Mouse (Mus musculus): ENCODE measurements around the gene Ssh1.
A peak's percentile ranks its signal among the peaks of the same experiment; 100 is the strongest.

Ssh1 gene

DNA sequence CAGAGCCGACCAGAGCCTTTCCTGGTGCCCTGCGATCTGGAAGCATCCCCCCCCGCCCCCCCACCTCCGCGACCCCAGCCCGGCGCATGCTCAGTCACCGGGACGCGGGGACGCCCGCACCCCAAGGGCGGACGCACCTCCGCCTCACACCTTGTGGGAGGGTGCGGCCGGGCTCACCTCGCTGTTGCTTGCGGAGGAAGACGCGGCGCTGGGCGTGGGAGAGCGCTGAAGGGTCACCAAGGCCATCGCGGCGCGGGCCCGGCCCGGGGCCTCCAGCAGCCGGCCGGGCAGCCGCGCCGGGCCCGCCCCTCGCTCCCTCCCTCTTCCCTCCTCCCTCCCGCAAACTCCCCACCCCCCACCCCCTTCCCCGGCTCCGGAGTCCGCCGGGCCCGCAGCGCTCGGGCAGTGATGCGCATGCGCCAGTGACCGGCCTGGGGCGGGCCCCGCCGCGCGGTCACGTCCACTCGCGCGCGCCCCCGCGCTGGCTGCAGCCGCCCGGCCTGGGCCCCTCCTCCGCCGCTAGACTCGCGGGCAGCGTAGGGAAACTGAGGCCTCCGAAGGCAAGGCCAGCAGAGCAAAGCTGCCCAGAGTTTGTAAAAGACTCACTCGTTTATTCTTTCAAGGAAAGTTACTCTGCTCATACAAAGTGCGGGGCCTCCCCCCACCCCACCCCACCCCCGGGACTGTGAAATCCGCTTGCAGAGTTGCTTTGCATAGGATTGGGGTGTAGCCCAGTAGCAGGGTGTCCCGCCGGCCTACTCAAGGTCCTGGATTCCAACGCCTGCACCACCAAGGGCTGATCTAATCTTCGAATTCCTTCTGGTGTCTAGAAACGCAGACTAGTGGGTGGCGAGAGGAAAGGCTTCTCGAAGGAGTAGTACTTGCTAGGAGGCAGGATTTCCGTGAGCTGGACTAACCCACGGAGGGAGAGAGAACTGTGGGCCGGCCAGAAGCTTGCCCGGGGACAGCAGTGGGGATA, at the start of gene Ssh1:
TSS of gene Ssh1 (minus strand) at position 408 of the 979 bp plus-strand sequence.
- peak; percentile 93 to 96 for DNase-seq

DNA sequence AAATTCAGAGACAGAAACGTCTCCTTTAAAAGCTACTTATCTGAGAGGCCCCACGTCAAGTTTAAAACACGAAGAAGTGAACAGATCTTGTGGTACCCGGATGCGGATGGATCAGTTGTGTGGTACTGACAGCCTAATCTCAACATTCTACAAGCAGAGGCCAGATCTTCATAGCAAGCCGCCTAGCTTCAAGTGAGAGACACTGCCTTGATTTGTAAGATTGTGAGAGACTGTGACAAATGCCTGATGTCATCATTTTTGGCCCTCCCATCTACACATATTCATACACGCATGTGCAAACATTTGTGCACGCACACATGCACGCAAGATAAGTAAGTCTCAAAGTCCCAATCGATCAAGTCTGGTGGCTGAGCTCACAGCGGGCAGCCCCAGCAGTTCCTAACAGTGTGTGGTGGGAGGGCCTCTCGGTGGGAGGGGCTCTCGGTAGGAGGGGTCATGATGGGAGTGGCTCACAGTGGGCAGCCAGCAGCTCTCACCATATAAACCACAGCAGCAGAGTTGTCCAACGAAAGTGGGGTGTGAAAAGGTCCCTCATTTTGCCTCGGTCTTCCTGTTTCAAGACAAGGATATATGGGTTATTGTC, 47.7 kb upstream of the Ssh1 start:
- DNase-seq, result peak; percentile 72 to 80

DNA sequence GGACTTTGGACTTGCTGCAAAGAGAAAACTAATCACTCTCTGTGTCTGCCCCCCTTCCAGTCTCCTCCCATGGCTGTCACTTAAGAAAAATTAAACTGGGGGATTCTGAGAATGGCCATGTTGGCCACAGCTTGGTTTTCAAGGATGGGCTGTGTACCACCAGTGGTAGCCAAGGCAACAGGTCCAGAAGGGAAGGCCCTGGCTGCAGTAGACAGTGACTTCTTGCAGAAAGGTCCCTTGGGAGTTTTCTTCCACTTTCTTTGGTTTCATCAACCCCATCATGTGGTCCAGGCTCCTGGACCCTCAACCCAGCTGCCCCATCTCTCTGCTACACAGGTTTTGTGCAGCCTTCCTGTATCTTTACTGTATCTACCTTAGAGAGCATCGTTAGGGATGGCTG, 47.2 kb upstream of the Ssh1 start:
- no peak for DNase-seq

DNA sequence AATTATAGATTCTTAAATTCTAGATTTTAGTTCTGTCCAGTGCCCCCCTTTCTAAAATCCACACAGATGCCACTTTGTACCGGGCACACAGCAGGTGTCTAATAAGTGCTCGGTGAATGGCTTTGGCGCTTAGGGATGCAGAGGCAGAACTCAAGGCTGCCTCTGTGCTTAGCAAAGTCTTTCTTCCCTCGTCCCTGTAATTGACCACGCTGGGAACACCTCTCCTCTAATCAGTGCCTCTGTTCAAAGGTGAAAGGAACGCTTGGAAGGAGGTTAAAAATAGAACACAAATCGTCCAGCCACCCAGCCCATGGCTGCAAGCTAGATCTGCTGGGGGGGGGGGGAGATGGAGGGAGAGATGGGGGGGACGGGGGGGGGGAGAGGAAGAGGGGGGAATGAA, 46.8 kb upstream of the Ssh1 start:
- DNase-seq, result no peak

DNA sequence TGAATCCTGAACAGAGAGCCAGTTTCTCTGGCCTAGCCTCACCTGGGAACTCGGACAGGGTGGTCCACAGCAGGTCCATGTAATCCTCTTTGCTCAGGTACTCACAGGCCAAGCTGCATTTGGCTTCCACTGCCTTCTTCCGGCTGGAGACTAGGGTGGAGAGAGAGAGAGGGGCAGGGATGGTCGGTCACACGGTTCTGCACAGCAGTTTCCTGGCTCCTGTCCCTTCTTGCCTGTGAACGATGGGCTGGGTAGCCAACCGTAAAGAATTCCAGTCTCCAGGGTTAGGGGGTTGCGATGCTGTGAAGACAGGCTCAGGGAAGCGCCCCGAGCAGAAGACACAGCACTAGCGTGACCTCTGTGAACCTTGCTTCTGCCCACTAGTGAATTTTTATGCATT, 41.4 kb upstream of the Ssh1 start:
- peak; percentile 28 to 57 for DNase-seq

DNA sequence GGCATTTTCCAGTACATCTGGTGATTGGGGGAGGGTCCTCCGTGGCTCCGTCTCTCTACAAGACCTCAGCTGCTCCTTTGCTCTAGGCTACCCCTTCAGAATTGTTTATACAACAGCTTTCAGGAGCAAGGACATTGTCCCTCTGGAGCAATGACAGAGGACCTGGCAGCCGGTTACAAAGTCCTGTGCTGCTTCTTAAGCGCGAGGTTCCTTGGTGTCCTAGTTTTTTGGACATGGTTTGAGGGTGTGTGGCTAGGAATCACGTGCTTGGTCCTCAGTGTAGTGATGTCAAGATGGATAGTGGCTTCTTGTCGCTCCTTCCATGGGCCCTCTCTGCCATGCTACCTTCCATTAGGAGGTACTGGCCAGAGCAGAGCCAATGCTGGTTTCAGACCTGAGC, 40.7 kb upstream of the Ssh1 start:
- DNase-seq, result no peak

DNA sequence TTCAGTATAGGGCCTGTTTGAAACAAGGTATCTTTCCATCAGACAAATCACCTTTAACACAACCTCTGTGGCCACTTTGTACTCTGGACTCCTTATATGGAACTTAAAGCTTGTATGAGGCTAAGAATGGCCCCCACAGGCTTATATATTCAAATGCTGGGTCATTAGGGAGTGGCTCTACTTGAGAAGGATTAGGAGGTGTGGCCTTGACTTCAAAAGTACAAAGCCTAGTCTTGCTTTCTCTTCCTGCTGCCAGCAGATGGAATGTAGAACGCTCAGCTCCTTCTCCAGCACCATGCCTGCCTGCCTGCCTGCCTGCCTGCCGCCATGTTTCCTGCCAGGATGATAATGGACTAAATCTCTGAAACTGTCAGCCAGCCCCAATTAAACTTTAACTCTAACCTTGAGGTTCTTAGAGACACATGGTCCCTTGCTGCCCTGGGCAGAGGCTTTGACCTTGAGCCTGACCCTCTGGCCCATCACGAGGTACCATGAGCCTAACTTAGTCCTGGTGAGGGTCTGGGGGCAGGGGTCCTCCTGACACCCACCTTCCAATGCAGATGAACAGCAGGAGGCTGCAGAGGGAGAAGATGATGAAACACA, 38.6 kb upstream of the Ssh1 start:
- no peak for DNase-seq

DNA sequence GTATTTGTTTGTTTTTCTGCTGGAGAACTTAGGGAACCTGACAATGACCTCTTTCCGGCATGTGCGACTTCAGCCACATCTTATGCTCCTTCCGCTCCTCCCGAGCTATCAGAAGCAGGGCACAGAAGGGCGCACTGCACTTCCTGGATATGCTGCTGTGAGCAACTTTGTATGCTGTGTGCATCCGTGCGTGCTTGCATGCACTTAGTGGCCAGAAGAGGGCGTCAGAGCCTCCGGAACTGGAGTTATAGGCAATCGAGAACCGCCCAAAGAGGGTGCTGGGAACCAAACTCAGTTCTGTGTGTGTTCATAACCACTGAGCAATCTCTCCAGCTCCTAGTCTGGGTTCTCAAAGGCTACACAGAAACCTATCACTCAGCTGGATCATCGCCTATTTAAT, 37.0 kb upstream of the Ssh1 start:
- no peak for DNase-seq

DNA sequence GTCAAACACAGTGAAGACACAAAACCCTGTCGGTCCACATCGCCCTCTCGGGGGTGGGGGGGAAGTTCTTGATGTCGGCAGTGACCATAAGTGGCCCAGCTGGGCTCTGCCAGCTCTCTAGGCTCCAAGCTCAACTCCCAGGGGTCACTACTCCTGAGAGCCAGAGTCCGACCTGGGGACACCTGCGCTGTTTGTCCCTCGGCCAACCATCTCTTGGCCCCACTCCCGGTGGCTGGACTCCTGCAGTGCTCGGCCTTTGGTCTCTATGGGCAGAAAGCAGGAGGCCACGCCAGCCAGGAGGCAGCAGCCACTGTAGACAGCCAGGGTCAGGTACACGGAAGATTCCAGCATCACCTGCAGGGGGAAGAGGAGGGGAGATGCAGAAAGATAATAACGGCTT, 34.4 kb upstream of the Ssh1 start:
- peak; percentile 43 to 61 for DNase-seq

DNA sequence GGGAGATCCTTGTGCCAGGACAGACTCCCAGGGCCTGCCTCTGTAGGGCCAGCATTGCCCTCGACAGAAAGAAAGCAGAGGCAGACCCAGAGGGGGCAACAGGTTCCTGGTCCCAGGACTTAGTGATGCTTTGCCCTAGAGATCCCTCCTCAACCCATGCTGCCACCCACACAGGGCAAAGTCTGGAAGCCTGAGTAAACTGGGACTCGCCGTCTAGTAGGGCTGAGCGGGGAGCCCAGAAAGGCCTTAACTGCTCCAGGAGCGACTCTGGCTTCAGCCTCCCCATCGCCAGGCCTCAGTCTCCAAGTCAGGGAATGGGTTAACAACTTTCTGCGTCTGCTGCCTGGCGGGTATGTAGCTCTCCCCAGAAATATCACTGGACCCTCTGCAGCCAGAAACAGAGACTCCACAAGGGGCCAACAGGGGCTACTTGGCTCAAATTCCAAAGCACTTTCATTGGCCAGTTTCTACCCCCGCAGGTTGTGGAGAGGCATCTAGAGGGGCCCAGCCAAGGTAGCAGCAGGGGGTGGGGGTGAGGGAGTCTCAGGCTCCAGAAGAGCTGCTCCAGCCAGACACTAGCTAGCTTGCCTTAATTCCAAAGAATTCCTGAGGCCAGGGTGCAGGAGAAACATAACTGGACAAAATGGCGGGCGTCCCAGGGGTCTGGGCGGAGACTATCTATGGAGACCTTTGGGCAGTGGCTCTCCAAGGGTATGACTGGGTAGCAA, 33.7 kb upstream of the Ssh1 start:
- no peak for DNase-seq

DNA sequence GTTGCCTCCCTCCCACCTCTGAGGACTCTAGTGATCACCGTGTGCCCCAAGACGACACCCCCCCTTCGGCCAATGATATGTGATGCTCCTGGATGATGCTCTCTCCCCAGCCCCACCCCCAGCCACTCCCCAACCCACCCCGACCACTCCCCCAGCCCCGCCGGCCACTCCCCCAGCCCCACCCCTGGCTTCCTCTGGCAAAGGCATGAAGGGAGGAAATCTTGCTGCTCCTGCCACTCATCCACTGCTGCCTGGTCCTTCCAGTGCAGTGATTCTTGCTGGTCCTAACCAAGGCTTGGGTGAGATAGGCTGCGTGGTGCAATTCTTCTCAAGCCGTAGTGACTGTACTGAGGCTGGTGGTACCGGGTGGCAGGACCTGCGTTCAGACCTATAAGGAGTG, 31.2 kb upstream of the Ssh1 start:
- peak; percentile 25 to 45 for DNase-seq

DNA sequence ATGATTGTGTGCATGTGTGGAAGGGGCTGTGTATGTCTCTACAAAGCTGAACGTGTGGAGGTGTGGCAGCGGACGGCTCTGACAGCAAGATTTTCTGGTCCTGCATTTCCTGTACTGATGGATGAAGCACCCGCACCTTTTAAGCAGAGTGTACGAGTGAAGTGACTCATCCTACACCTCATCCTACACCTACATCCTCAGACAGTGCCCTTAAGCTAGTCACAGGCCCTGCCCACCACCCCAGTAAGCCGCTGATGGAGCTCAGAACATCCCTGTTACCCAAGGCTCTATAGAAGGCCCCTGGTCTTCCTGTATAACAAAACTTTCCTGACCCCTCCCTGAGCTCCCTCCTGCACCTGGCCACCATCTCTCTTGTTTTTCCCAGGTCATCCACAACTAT, 30.7 kb upstream of the Ssh1 start:
- DNase-seq, result no peak

DNA sequence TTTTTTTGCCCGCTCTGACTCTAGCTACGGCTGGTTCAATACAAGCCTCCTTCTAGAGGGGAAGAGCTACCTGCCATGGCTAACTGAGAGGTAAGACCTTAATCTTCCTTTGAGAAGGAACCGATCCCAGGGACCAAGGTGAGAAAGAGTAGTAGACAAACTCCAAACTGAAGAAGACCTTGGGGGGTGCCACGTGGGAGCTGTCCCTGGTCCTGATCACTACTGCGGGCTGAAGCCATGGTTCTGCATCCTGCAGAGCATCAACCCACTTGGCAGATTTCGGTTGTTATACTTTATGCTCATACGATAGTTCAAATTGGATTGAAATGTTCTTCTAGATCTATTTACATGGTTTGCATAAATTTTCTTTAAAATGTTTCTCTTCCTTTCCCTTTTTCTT, 21.4 kb upstream of the Ssh1 start:
- DNase-seq, result peak; percentile 63 to 69

DNA sequence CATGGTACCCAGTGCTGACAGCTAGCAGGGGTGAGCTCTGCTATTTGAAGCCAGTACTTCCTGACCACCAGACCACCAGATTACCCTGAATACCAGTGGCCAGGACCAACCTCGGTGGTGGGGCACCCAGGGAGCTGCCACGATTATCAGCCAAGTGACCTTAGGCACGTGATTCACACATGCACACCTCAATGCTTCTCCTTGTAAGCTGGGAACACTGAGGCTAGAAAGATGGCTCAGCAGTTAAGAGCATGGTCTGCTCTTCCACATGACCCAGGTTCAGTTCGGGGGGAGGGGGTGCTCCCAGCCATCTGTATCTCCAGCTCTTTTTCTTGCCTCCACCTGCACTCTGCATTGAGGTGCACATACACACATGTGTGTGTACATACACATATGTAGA, 15.4 kb upstream of the Ssh1 start:
- DNase-seq, result no peak

DNA sequence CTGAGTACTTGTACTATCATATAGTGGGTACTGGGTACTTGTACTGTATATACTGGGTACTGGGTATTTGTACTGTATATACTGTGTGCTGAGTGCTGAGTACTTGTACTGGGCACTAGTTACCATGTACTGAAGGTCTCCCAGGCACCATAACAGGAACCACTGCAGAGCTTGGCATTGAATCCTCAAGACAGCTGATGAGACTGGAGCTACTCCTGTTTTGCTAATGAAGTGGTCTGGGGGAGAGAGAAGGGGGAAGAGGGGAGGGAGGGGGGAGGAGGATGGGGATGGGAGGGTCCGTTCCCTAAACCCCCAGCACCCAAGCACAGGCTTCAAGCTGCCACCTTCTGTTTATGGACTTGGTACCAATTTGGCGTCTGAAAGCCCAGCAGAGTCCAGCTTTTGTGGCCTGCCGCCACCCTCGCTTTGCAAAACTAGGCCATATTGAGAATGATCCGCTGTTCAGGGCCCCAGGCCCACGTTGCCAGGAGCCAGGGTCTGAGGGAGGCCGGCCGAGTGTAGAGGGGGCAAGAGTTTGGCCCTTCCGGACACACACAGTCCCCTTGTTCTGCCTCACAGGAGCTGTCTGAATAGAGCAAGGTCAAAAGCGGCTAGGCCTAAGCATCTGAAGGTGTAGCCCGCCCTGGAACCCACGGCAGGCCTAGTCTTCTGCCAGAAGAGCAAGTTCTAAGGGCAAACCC, 14.2 kb upstream of the Ssh1 start:
- DNase-seq, result no peak

DNA sequence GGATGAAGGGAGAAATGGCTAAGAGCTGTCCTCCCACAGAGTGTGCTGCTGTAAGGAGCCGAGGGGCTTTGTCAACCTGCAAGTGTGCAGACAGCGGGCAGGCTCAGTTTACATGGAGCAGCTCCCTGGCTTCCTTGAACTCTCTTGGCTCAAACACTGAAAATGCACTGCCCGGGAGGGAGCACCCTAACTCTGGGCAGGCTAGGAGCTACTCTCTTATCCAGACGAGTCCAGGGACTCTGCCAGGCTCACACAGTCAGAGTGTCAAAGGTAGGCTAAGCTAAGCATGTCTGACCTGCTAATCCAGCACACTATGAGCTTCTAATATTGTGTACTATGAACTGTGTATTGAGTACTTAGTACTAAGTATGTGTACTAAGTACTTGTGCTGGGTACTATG, 13.3 kb upstream of the Ssh1 start:
- DNase-seq, result no peak

DNA sequence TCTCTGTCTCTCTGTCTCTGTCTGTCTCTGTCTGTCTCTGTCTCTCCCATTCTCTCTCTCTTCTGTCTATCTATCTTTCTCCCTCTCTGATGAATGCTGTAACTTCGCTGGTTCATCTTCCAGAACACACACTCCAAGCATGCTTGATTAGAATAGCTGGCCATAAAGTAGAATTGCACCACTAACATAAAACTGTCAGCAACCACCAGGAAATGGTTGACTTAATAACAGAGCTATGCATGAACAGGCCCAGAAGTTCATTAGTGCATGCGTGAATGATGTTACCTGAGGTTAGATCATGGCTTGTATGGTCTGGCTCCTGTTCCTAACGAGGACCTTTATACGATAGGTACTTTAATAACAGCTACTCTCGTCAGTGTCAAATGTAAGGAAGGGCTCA, 11.4 kb upstream of the Ssh1 start:
- no peak for DNase-seq

DNA sequence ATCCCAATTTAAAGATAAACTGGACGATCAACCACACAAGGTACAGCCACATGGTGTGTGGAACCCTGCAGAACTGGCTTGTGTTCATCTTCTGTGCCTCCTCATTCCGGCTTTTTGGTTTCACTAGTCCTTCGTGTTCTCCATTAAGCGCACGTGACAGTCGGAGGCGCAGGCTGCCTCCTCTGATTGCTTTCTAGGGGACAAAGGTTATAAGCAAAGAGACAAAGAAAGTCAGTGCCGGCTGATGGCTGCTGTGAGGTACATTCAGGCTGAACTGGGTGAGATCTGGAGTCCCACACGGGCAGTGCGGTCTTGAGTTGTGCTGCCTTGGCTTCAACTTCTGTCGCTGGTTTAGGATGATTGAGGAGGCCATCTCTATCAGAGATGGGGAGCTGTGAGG, 10.9 kb upstream of the Ssh1 start:
- DNase-seq, result peak; percentile 19 to 33

DNA sequence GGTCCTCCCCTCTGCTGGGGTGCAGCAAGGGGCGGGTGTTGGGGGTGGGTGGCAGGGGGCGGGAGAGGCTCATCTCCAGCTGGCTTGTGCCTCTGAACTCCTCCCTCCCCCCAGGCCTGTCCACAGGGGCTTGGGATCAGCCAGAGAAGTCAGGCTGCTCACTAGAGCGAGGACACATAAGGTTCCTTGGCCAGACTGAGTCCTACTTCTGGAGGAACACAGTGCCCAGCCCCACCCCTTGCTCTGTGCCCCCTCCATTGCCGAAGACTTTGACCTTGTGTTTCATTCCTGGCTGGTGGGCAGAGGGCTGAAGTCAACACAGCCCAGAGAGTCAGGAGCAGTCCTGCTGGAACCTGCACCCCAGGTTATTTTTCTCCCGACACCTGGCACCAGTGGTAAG, 9.8 kb upstream of the Ssh1 start, which contains the start of gene Dao:
TSS of gene Dao (plus strand) at position 162 of the 400 bp plus-strand sequence.
- peak; percentile 61 to 76 for DNase-seq

DNA sequence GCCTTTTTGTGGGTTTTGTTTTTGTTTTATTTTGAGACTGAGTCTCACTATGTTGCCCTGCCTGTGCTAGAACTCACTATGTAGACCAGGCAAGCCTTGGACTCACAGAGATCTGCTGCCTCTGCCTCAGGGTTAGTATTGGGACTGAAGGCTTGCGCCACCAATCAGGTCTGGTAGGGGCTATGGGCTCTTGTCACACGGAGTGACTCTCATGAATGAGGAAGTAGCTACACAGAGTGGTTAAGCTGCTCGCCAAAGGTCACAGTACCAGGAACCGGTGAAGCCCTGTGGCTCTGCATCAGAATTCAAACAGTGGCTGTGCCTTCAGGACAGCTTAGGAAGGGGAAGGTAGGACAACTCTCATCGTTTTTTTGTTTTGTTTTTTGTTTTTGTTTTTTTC, 5.7 kb upstream of the Ssh1 start:
- no peak for DNase-seq

DNA sequence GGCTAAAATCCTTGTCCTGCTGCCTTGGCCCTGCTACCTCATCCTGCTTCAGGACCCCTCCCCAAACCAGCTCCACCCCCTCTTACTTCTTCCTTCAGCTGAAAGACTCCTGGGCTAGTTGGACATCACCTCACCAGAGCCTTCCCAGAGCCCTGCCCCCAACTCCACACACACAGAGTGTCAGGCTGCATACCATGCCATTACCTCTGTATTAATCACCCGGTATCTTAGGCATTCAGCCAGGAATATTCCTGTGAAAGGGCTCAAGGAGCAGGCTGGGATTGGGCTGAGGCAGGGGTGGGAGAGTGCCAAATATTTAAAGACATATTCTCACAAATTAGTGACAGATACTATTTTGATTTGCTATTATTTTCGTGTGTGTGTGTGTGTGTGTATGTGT, 2.8 kb upstream of the Ssh1 start:
- DNase-seq, result peak; percentile 27 to 52

DNA sequence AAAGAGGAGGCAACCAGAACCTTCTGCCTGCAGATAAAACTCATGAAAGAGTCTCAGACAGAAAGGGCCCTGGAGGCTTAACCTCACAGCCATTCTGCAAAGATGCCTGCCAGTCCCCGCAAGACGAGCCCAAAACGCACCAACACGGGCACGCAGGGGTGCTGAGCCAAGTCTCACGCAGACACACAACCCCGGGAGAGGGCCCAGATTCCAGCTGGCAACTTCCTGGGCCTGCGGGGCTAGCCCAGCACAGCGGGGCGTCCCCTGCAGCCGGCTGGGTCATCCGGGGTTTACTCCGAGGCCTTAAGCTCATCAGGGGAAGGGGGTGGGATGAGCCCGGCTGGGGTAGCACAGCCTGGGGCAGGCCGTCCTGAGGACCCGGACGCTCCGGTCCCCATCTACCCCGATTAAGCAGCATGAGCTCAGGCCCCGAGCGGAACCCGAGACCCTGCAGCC, 635 bp downstream of the Ssh1 start:
- no peak for DNase-seq

Measured in kidney, postnatal 4 days (tissue).